Mouse (Mus musculus): ENCODE measurements around the gene Gphb5.

Gene Gphb5

DNA sequence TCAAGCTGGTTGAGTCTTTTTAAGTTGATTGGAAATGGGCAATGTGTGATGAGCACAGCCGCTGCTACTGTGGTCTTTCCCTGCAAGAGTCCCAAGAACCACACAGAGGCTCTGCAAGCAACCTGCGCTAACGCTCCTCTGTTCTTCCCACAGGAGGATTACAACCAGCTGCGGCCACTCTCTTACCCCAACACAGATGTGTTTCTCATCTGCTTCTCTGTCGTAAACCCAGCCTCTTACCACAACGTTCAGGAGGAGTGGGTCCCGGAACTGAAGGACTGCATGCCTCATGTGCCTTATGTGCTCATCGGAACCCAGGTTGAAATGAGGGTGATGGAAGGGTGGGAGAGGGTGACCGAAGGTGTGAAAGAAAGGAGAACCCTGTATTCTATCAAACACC lies 25.1 kb downstream of the Gphb5 start:
- no peak for DNase-seq (ENCODE audit: low spot score)

- DNase-seq (ENCODE audit: low spot score) = peak; percentile 36
Observed at GRCm38 (mm10) chr12:75389308-75390135, 27.1 kb downstream of the Gphb5 start.

DNA sequence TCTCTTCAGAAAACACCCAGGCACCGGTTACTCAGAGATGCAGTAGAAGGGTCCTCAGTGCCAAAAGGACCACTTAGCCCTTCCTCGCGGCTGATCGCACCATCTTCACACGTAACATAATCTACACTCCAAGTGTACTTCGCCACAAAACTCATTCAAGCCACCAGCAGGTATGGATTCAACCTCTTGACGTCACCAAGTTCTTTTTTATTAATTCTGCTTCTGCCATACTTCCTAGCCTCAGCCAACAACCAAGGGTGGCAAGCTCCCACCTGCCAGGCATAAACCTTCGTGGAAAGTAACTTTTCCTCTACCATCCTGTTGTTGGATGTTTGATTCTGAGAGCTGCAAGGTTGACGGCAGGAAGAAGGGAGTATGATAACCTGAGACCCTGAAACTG lies 28.1 kb downstream of the Gphb5 start:
- no peak for DNase-seq (ENCODE audit: low spot score)

DNA sequence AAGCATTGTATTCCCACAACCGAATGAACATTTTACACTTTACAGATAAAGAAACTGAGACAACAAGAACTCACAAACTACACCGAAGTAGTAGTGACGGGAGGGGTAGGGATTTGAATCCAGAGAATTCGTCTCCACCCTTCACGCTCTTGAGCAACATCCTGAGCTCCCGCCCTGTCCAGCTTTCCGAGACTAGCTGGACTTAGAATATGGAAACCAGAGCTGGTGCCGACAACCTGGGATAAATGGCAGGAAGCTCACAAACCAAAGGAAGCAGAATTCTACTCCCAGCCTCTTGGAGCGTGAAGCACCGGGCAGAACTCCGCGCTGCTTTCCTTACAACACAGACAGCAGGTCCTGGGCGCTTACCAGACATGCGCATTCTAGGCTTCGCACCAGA lies 28.7 kb downstream of the Gphb5 start:
- no peak for DNase-seq (ENCODE audit: low spot score)

GRCm38 (mm10) chr12:75387156-75387555 lies 29.4 kb downstream of the Gphb5 start:
- DNase-seq (ENCODE audit: low spot score) = no peak

- DNase-seq (ENCODE audit: low spot score) = no peak
Observed at GRCm38 (mm10) chr12:75386731-75387130, 29.9 kb downstream of the Gphb5 start.

- DNase-seq (ENCODE audit: low spot score) = no peak
Observed at GRCm38 (mm10) chr12:75376126-75376525, 40.5 kb downstream of the Gphb5 start.

DNA sequence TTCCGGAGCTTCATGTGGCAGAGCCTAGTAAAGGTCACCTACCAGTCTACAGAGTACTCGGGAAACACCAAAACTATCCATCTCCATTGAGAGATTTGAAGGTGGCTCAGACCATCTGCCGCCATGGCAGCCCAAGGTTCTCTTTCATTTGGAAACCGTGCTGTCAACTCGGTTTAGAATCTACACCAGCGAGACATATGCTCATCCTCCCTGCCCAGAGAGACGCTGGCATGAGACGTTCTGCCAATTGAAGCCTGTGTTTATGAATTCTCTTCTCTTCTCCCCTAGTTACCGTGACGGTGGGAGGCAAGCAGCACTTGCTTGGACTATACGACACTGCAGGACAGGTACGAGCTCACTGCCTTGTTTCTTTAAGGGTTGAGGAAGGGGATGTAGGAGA lies 41.5 kb downstream of the Gphb5 start:
- DNase-seq (ENCODE audit: low spot score) = no peak

- DNase-seq (ENCODE audit: low spot score) = no peak
Observed at GRCm38 (mm10) chr12:75374437-75374836, 42.1 kb downstream of the Gphb5 start.

DNA sequence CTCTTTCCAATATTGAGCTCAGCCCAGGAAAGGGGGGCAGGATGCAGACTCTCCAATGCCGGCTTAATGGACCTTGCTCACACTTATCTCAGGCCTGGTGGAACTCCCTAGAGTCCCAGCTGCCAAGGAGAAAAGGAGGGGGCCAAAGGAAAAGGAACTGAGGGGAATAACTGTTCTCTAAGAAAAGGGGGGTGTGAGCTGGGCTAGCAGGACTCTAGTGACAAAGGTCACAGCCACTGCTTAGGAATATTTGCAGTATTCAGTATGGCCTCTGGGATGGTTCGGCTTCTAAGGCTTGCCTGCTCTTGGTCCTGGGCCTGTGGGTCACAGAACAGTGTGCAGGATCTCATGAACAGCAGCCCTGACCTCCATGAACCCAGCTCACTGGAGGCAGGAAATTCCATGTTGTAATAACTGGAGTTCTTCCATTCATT lies 47.1 kb downstream of the Gphb5 start:
- no peak for DNase-seq (ENCODE audit: low spot score)

DNA sequence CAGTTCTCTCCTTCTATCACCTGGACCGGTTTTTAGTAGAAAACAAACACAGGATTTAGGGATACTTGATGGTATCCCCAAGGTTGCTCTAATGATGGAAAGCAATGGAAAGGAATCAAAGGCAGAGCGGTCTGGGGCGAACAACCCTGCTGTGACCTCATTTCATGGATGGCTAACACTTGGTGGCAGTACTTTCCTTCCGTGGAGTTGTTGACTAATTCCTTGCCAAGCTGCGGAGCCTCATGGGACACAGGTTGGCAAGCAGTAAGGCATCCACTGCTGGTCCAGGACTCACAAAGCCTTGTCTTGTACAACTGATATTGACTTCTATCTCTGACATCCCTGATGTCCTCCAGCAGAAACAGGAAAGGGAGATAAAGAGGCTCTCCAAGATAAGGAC lies 48.1 kb downstream of the Gphb5 start:
- no peak for DNase-seq (ENCODE audit: low spot score)

- DNase-seq (ENCODE audit: low spot score) = no peak
Observed at GRCm38 (mm10) chr12:75367371-75367770, 49.2 kb downstream of the Gphb5 start.

GRCm38 (mm10) chr12:75365621-75366124 lies 50.9 kb downstream of the Gphb5 start:
- no peak for DNase-seq (ENCODE audit: low spot score)

DNA sequence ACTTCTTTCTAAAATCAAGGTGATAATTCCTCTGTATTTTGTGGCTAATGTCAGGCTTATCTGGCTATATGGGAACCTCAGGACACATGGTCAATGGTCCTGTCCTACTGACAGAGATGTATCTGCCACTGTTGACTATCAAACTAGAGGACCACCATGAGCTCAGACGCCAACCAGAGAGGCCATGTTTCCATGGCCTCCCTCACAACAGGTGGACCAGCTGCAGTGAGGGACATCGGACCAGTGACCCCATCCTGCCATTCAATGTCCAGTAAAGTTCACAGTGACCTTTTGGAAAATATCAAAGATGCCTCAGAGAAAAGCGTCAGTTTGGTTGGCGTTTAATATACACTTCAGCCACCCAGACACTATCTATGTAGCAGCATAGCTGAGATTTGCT lies 52.2 kb downstream of the Gphb5 start:
- DNase-seq (ENCODE audit: low spot score) = no peak

GRCm38 (mm10) chr12:75362456-75362855 lies 54.1 kb downstream of the Gphb5 start:
- no peak for DNase-seq (ENCODE audit: low spot score)

Measured in ovary, postnatal 14 days (tissue).